In genomic region chr1:165373839-165374238, GRCm38 (mm10) we compare ENCODE assay signal across 24 mouse cellular contexts.
A peak's percentile ranks its signal among the peaks of the same experiment; 100 is the strongest.
DNase-seq lines count a peak whose midpoint lies in the region; ATAC-seq and TF ChIP-seq lines count a peak whose summit lies in the region.
"Had no signal": no experiment of that assay in that cellular context is flagged by ENCODE, and none has a peak within 500 bp of the region (broad histone marks: within the 10 kb centered on the region; RNA-seq: fewer than 3 reads in every experiment).

No protein-coding gene starts in this region.

- no peak for ATAC-seq in midbrain, embryonic 14.5 days (ENCODE audit: low FRiP score, low TSS enrichment)
- ATAC-seq in midbrain, embryonic 15.5 days (replicated peaks) = no peak
- ATAC-seq in lung, embryonic 14.5 days (ENCODE audit: insufficient read depth) = peak; percentile 91
- ATAC-seq in kidney, embryonic 16.5 days (ENCODE audit: low FRiP score, low TSS enrichment) = no peak
- ATAC-seq: hindbrain, embryonic 16.5 days had no signal

- no peaks in the 10 kb centered on the region for H3K36me3 ChIP-seq in midbrain, embryonic 14.5 days (ENCODE audit: control insufficient read depth, insufficient read depth, low read length)
- no peaks in the 10 kb centered on the region for H3K36me3 ChIP-seq in midbrain, embryonic 15.5 days (replicated peaks)
- no peaks in the 10 kb centered on the region for H3K36me3 ChIP-seq in lung, embryonic 14.5 days (ENCODE audit: insufficient read depth)
- no peaks in the 10 kb centered on the region for H3K36me3 ChIP-seq in kidney, embryonic 16.5 days (ENCODE audit: insufficient read depth, low read length)
- H3K36me3 ChIP-seq: forebrain, embryonic 10.5 days; neural tube, embryonic 12.5 days had no signal

- no peak overlapping the region for H3K4me2 ChIP-seq in midbrain, embryonic 14.5 days (ENCODE audit: low read length)
- H3K4me2 ChIP-seq in midbrain, embryonic 15.5 days = no peak overlapping the region
- no peak overlapping the region for H3K4me2 ChIP-seq in lung, embryonic 14.5 days
- H3K4me2 ChIP-seq in kidney, embryonic 16.5 days (replicated peaks; ENCODE audit: low read depth, low read length) = no peak overlapping the region
- H3K4me2 ChIP-seq: limb, embryonic 13.5 days; liver, embryonic 13.5 days; neural tube, embryonic 12.5 days had no signal

- no peak overlapping the region for H3K9ac ChIP-seq in midbrain, embryonic 14.5 days (replicated peaks; ENCODE audit: low read length)
- H3K9ac ChIP-seq in midbrain, embryonic 15.5 days = no peak overlapping the region
- H3K9ac ChIP-seq in lung, embryonic 14.5 days = no peak overlapping the region
- no peak overlapping the region for H3K9ac ChIP-seq in kidney, embryonic 16.5 days (replicated peaks; ENCODE audit: low read length)
- H3K9ac ChIP-seq: limb, embryonic 13.5 days; liver, embryonic 13.5 days; neural tube, embryonic 12.5 days had no signal

- no peaks in the 10 kb centered on the region for H3K9me3 ChIP-seq in midbrain, embryonic 14.5 days (ENCODE audit: control insufficient read depth, low read length)
- no peaks in the 10 kb centered on the region for H3K9me3 ChIP-seq in midbrain, embryonic 15.5 days
- H3K9me3 ChIP-seq in lung, embryonic 14.5 days (ENCODE audit: low read depth, low read length) = no peaks in the 10 kb centered on the region
- H3K9me3 ChIP-seq in kidney, embryonic 16.5 days (ENCODE audit: low read length) = no peaks in the 10 kb centered on the region
- H3K9me3 ChIP-seq: forebrain, embryonic 10.5 days; G1E; limb, embryonic 13.5 days; liver, embryonic 13.5 days; neural tube, embryonic 12.5 days had no signal

- no peaks in the 10 kb centered on the region for H3K27me3 ChIP-seq in midbrain, embryonic 14.5 days (ENCODE audit: control insufficient read depth, insufficient read depth, low read length)
- no peaks in the 10 kb centered on the region for H3K27me3 ChIP-seq in midbrain, embryonic 15.5 days (replicated peaks)
- no peaks in the 10 kb centered on the region for H3K27me3 ChIP-seq in lung, embryonic 14.5 days (ENCODE audit: insufficient read depth, low read length)
- no peaks in the 10 kb centered on the region for H3K27me3 ChIP-seq in kidney, embryonic 16.5 days (ENCODE audit: insufficient read depth, low read length)
- H3K27me3 ChIP-seq: limb, embryonic 13.5 days; liver, embryonic 13.5 days; neural tube, embryonic 12.5 days had no signal

- H3K4me1 ChIP-seq in midbrain, embryonic 14.5 days (ENCODE audit: control insufficient read depth, insufficient read depth, low read length) = no peaks in the 10 kb centered on the region
- H3K4me1 ChIP-seq in midbrain, embryonic 15.5 days = no peaks in the 10 kb centered on the region
- H3K4me1 ChIP-seq in lung, embryonic 14.5 days (ENCODE audit: insufficient read depth) = no peaks in the 10 kb centered on the region
- no peaks in the 10 kb centered on the region for H3K4me1 ChIP-seq in kidney, embryonic 16.5 days (ENCODE audit: insufficient read depth, low read length)
- H3K4me1 ChIP-seq: forebrain, embryonic 10.5 days; limb, embryonic 13.5 days; neural tube, embryonic 12.5 days had no signal

- H3K4me3 ChIP-seq in midbrain, embryonic 14.5 days (replicated peaks; ENCODE audit: low read depth, low read length) = no peak overlapping the region
- no peak overlapping the region for H3K4me3 ChIP-seq in midbrain, embryonic 15.5 days
- no peak overlapping the region for H3K4me3 ChIP-seq in lung, embryonic 14.5 days (ENCODE audit: low read depth, low read length)
- H3K4me3 ChIP-seq in kidney, embryonic 16.5 days (ENCODE audit: low read length) = no peak overlapping the region
- H3K4me3 ChIP-seq: forebrain, embryonic 10.5 days; heart, adult 2 months; layer of hippocampus, adult 2 months; limb, embryonic 13.5 days; liver, embryonic 13.5 days; neural tube, embryonic 12.5 days had no signal

- no peak overlapping the region for H3K27ac ChIP-seq in midbrain, embryonic 14.5 days (replicated peaks; ENCODE audit: low read depth, low read length)
- no peak overlapping the region for H3K27ac ChIP-seq in midbrain, embryonic 15.5 days
- no peak overlapping the region for H3K27ac ChIP-seq in lung, embryonic 14.5 days (ENCODE audit: low read depth)
- H3K27ac ChIP-seq in kidney, embryonic 16.5 days (ENCODE audit: low read length) = no peak overlapping the region
- H3K27ac ChIP-seq: forebrain, embryonic 10.5 days; heart, adult 2 months; layer of hippocampus, adult 2 months; limb, embryonic 13.5 days; liver, embryonic 13.5 days; neural tube, embryonic 12.5 days had no signal

- peak; percentile 13 for DNase-seq in embryo, embryonic 11 days
- DNase-seq in embryo, embryonic 9.5 days (ENCODE audit: extremely low spot score) = no peak
- peak; percentile 4 for DNase-seq in midbrain, embryonic 14.5 days
- peak; percentile 66 for DNase-seq in lung, embryonic 14.5 days
- DNase-seq in lung, postnatal 36 days = peak; percentile 76
- no peak for DNase-seq in urinary bladder, postnatal 36 days (ENCODE audit: low spot score in 2 of 2)
- DNase-seq: adrenal gland, adult 2 months; cerebellum, postnatal 10 days; gastrocnemius, postnatal 14 days; heart, adult 2 months; heart, postnatal 4 days; kidney, adult 18-20 months; kidney, postnatal 14 days; layer of hippocampus, postnatal 36 days; liver, embryonic 13.5 days; thymus, adult 18-20 months had no signal

- 73% methylated on average over 9 of the region's 9 CpGs for WGBS in midbrain, embryonic 14.5 days
- 73% methylated on average over 9 of the region's 9 CpGs for WGBS in midbrain, embryonic 15.5 days
- 47% methylated on average over 9 of the region's 9 CpGs for WGBS in lung, embryonic 14.5 days
- WGBS in kidney, embryonic 16.5 days = 65% methylated on average over 9 of the region's 9 CpGs

- TF ChIP-seq CTCF in lung, embryonic 14.5 days (IDR thresholded peaks at IDR 0.05; ENCODE audit: low read depth) = no peak

Comparison
In these comparisons a context has a peak if more than half of its experiments do, and no peak if none do; other contexts are left out.
1. DNase-seq: peak in embryo, embryonic 11 days (single experiment), midbrain, embryonic 14.5 days (single experiment), lung, embryonic 14.5 days (single experiment) and lung, postnatal 36 days (single experiment); none in embryo, embryonic 9.5 days (single experiment) and urinary bladder, postnatal 36 days (0 of 2).